Mouse (Mus musculus) stomach, embryonic 15.5 days (tissue): ENCODE results near the gene Gm20388. TPM values are rescaled to one million over a fixed set of nuclear protein-coding genes. Genes with fewer than 3 reads are reported as not detected.

ENCODE experiments used
- ATAC-seq: fragments of 200-750 bp; cut with Nextera tagmentation; 2 replicates; pipeline ENCODE4 v1.8.0; 2017; ENCODE audit warnings: low read depth, moderate number of reproducible peaks, moderate TSS enrichment; ENCODE audit not compliant: insufficient read depth, low FRiP score
- H3K27ac ChIP-seq: fragments of 300-500 bp; sonication (generic); 2 replicates; pipeline ENCODE4 v1.5.1; 2015; ENCODE audit warnings: mild to moderate bottlenecking, inconsistent platforms
- H3K27me3 ChIP-seq: fragments of 300-500 bp; sonication (generic); replicated peaks from 2 replicates; pipeline ENCODE4 v1.6.1; 2015; ENCODE audit warnings: inconsistent platforms
- H3K36me3 ChIP-seq: fragments of 300-500 bp; sonication (generic); 2 replicates; pipeline ENCODE4 v1.6.1; 2015; ENCODE audit warnings: inconsistent platforms
- H3K4me1 ChIP-seq: fragments of 300-500 bp; sonication (generic); 2 replicates; pipeline ENCODE4 v1.6.1; 2015; ENCODE audit warnings: inconsistent platforms
- H3K4me2 ChIP-seq: fragments of 300-500 bp; sonication (generic); 2 replicates; pipeline ENCODE4 v1.6.1; 2015; ENCODE audit warnings: mild to moderate bottlenecking, inconsistent platforms
- H3K4me3 ChIP-seq: fragments of 300-500 bp; sonication (generic); replicated peaks from 2 replicates; pipeline ENCODE4 v1.5.1; 2015; ENCODE audit warnings: inconsistent platforms
- H3K9ac ChIP-seq: fragments of 300-500 bp; sonication (generic); 2 replicates; pipeline ENCODE4 v1.6.1; 2015; ENCODE audit warnings: inconsistent platforms
- H3K9me3 ChIP-seq: fragments of 300-500 bp; sonication (generic); 2 replicates; pipeline ENCODE4 v1.6.1; 2016; ENCODE audit warnings: inconsistent platforms
- WGBS: fragments of 180-500 bp; shearing (Covaris S2); methylation state at CpG from one replicate; pipeline ENCODE4 v1.1.7; 2015; 5-methylcytosine and 5-hydroxymethylcytosine counted together
- polyA plus RNA-seq: library from polyadenylated mRNA; unstranded; fragments of >200 nt; fragmentation: Nextera tagmentation; extraction: Ambion mirVana; gene quantifications from 2 replicates; pipeline ENCODE4 v1.2.1, GENCODE M21; 2015

Gm20388 gene
- polyA plus RNA-seq, 1 experiment from 2014 or later = not detected

- 0 out of 2 replicates have a peak, but pooled peaks have one; percentile 37 for ATAC-seq
- H3K27ac ChIP-seq = peak overlapping the region; percentile 76
- 46% methylated on average over 9 of the region's 9 CpGs for WGBS
- H3K36me3 ChIP-seq = no peaks in the 10 kb centered on the region
- no peak overlapping the region for H3K9ac ChIP-seq
- peaks cover 45% of the 10 kb centered on the region for H3K4me1 ChIP-seq
- no peaks in the 10 kb centered on the region for H3K27me3 ChIP-seq
- no peak overlapping the region for H3K4me3 ChIP-seq
- no peak overlapping the region for H3K4me2 ChIP-seq
- no peaks in the 10 kb centered on the region for H3K9me3 ChIP-seq
Measured at GRCm38 (mm10) chr8:124284984-124285576, 4374.4 kb downstream of the Gm20388 start.

GRCm38 (mm10) chr8:124286461-124287124, 4376.0 kb downstream of the Gm20388 start:
- peaks cover 49% of the 10 kb centered on the region for H3K4me1 ChIP-seq
- peak; percentile 56 for ATAC-seq
- peak overlapping the region; percentile 67 for H3K27ac ChIP-seq

GRCm38 (mm10) chr8:124288215-124288864, 4377.7 kb downstream of the Gm20388 start:
- Histone ChIP-seq H3K27ac (no peak overlapping the region), H3K27me3 (no peaks in the 10 kb centered on the region), H3K4me2 (no peak overlapping the region), H3K4me1 (peaks cover 40% of the 10 kb centered on the region), H3K4me3 (no peak overlapping the region), H3K9ac (no peak overlapping the region), H3K36me3 (no peaks in the 10 kb centered on the region), H3K9me3 (no peaks in the 10 kb centered on the region)
- no peak for ATAC-seq
- 76% methylated on average over 4 of the region's 4 CpGs for WGBS

More at GRCm38 (mm10) chr8:124286461-124287124, 4376.0 kb downstream of the Gm20388 start:
- Histone ChIP-seq H3K4me2 (no peak overlapping the region), H3K9ac (no peak overlapping the region), H3K4me3 (no peak overlapping the region), H3K27me3 (no peaks in the 10 kb centered on the region), H3K9me3 (no peaks in the 10 kb centered on the region), H3K36me3 (no peaks in the 10 kb centered on the region)
- 57% methylated on average over 4 of the region's 4 CpGs for WGBS

GRCm38 (mm10) chr8:124289481-124290050, 4378.9 kb downstream of the Gm20388 start:
- H3K4me2 ChIP-seq = no peak overlapping the region
- H3K9ac ChIP-seq = no peak overlapping the region
- no peaks in the 10 kb centered on the region for H3K9me3 ChIP-seq
- H3K36me3 ChIP-seq = no peaks in the 10 kb centered on the region
- WGBS = 83% methylated on average over 5 of the region's 5 CpGs
- ATAC-seq = no peak
- H3K27me3 ChIP-seq = no peaks in the 10 kb centered on the region
- H3K4me1 ChIP-seq = peaks cover 40% of the 10 kb centered on the region
- H3K27ac ChIP-seq = 0 out of 2 replicates have a peak overlapping the region, but pooled peaks have one; percentile 11
- H3K4me3 ChIP-seq = no peak overlapping the region

- H3K9me3 ChIP-seq = no peaks in the 10 kb centered on the region
- peaks cover 33% of the 10 kb centered on the region for H3K4me1 ChIP-seq
- H3K27ac ChIP-seq = no peak overlapping the region
- H3K36me3 ChIP-seq = no peaks in the 10 kb centered on the region
- H3K27me3 ChIP-seq = no peaks in the 10 kb centered on the region
- no peak for ATAC-seq
- no peak overlapping the region for H3K9ac ChIP-seq
- no peak overlapping the region for H3K4me3 ChIP-seq
- no peak overlapping the region for H3K4me2 ChIP-seq
- 84% methylated on average over 9 of the region's 9 CpGs for WGBS
Measured at GRCm38 (mm10) chr8:124290911-124291691, 4380.5 kb downstream of the Gm20388 start.

GRCm38 (mm10) chr8:124291693-124292092, 4381.1 kb downstream of the Gm20388 start:
- H3K36me3 ChIP-seq = no peaks in the 10 kb centered on the region
- WGBS = 82% methylated on average over 5 of the region's 5 CpGs
- ATAC-seq = no peak
- no peaks in the 10 kb centered on the region for H3K9me3 ChIP-seq
- no peaks in the 10 kb centered on the region for H3K27me3 ChIP-seq
- H3K9ac ChIP-seq = no peak overlapping the region
- no peak overlapping the region for H3K4me2 ChIP-seq
- H3K27ac ChIP-seq = no peak overlapping the region
- H3K4me1 ChIP-seq = peaks cover 30% of the 10 kb centered on the region
- H3K4me3 ChIP-seq = no peak overlapping the region

GRCm38 (mm10) chr8:124292965-124293364, 4382.3 kb downstream of the Gm20388 start:
- Histone ChIP-seq H3K27me3 (no peaks in the 10 kb centered on the region), H3K9me3 (no peaks in the 10 kb centered on the region), H3K27ac (no peak overlapping the region), H3K36me3 (no peaks in the 10 kb centered on the region; the same call in 1 of the 2 replicates), H3K4me3 (no peak overlapping the region), H3K4me2 (no peak overlapping the region), H3K9ac (no peak overlapping the region), H3K4me1 (peaks cover 26% of the 10 kb centered on the region)
- WGBS = 73% methylated on average over 9 of the region's 9 CpGs
- no peak for ATAC-seq

GRCm38 (mm10) chr8:124294425-124294824, 4383.8 kb downstream of the Gm20388 start:
- H3K9ac ChIP-seq = no peak overlapping the region
- H3K4me1 ChIP-seq = peaks cover 26% of the 10 kb centered on the region
- H3K4me3 ChIP-seq = no peak overlapping the region
- no peak for ATAC-seq
- no peaks in the 10 kb centered on the region; the same call in 1 of the 2 replicates for H3K36me3 ChIP-seq
- H3K4me2 ChIP-seq = no peak overlapping the region
- H3K9me3 ChIP-seq = no peaks in the 10 kb centered on the region
- H3K27me3 ChIP-seq = no peaks in the 10 kb centered on the region
- 49% methylated on average over 6 of the region's 6 CpGs for WGBS
- H3K27ac ChIP-seq = peak overlapping the region; percentile 40; the same call in 1 of the 2 replicates

- Histone ChIP-seq H3K9ac (no peak overlapping the region), H3K9me3 (no peaks in the 10 kb centered on the region), H3K4me3 (no peak overlapping the region), H3K36me3 (no peaks in the 10 kb centered on the region; the same call in 1 of the 2 replicates), H3K4me2 (no peak overlapping the region), H3K4me1 (peaks cover 26% of the 10 kb centered on the region), H3K27ac (peak overlapping the region; percentile 24; the same call in 1 of the 2 replicates), H3K27me3 (no peaks in the 10 kb centered on the region)
- no peak for ATAC-seq
- WGBS = 52% methylated on average over 10 of the region's 10 CpGs
Measured at GRCm38 (mm10) chr8:124294900-124295299, 4384.3 kb downstream of the Gm20388 start.

GRCm38 (mm10) chr8:124295357-124295756, 4384.7 kb downstream of the Gm20388 start:
- H3K4me3 ChIP-seq = no peak overlapping the region
- H3K9ac ChIP-seq = no peak overlapping the region
- 78% methylated on average over 6 of the region's 6 CpGs for WGBS
- H3K36me3 ChIP-seq = no peaks in the 10 kb centered on the region; the same call in 1 of the 2 replicates
- H3K4me1 ChIP-seq = peaks cover 24% of the 10 kb centered on the region
- no peaks in the 10 kb centered on the region for H3K9me3 ChIP-seq
- no peaks in the 10 kb centered on the region for H3K27me3 ChIP-seq
- H3K4me2 ChIP-seq = no peak overlapping the region
- no peak for ATAC-seq
- H3K27ac ChIP-seq = no peak overlapping the region

GRCm38 (mm10) chr8:124301512-124301911, 4390.9 kb downstream of the Gm20388 start:
- ATAC-seq = no peak
- 72% methylated on average over 4 of the region's 4 CpGs for WGBS

More at GRCm38 (mm10) chr8:124301512-124301911, 4390.9 kb downstream of the Gm20388 start:
- Histone ChIP-seq H3K4me3 (no peak overlapping the region), H3K9ac (no peak overlapping the region), H3K4me1 (peaks cover 7% of the 10 kb centered on the region; the same call in 1 of the 2 replicates), H3K36me3 (peaks cover 5% of the 10 kb centered on the region; the same call in 1 of the 2 replicates), H3K27ac (no peak overlapping the region), H3K27me3 (no peaks in the 10 kb centered on the region), H3K9me3 (no peaks in the 10 kb centered on the region), H3K4me2 (no peak overlapping the region)
